Mouse (Mus musculus): ENCODE data around the gene Sp4. TPM values are rescaled to one million over a fixed set of nuclear protein-coding genes. Genes with fewer than 3 reads are reported as not detected.

Sp4 gene
- total and polyA plus RNA-seq, 3 experiments, result 4.2 to 6.6 (median 5.7) TPM

GRCm38 (mm10) chr12:118338243-118338642 is 37.0 kb upstream of the Sp4 start:
- no peaks in the 10 kb centered on the region for H3K79me2 ChIP-seq (replicated peaks; ENCODE audit: control insufficient read depth, extremely low read depth, insufficient read depth, poor library complexity, severe bottlenecking)
- no peaks in the 10 kb centered on the region for H3K36me3 ChIP-seq (replicated peaks in 1 of 2; ENCODE audit: control insufficient read depth in 1 of 2, insufficient read depth in 1 of 2, low read length in 1 of 2)
- no peaks in the 10 kb centered on the region for H3K9me3 ChIP-seq (replicated peaks; ENCODE audit: low read length)
- in situ Hi-C loops (cut with MboI; ENCODE audit: low pct_ligation_motif_present, low pct_unique_long_range_greater_than_20kb, low sequenced_read_pairs), result no loop called here
- H3K9ac ChIP-seq (ENCODE audit: insufficient read depth, low read depth), result no peak overlapping the region
- H3K4me3 ChIP-seq (replicated peaks in 1 of 3; ENCODE audit: low read depth in 2 of 3, low read length in 2 of 3, poor library complexity in 1 of 3), result no peak overlapping the region
- no peak for DNase-seq (ENCODE audit: extremely low read depth)
- dilution Hi-C loops (cut with MboI; ENCODE audit: extremely low pct_ligation_motif_present, extremely low pct_unique_long_range_greater_than_20kb, low sequenced_read_pairs), result no loop called here
- no peak for TF ChIP-seq KAT2A (IDR thresholded peaks at IDR 0.05; ENCODE audit: insufficient replicate concordance, low read length)
- no peak for TF ChIP-seq ETS1 (conservative IDR thresholded peaks at IDR 0.05; ENCODE audit: low read depth, low read length)
- no peak for TF ChIP-seq NELFE (IDR thresholded peaks at IDR 0.05; ENCODE audit: low read depth, low read length)
- TF ChIP-seq MYC (IDR thresholded peaks at IDR 0.05; ENCODE audit: low read depth, low read length), result no peak
- TF ChIP-seq EP300 (IDR thresholded peaks at IDR 0.05; ENCODE audit: low read length), result no peak
- no peak for TF ChIP-seq HCFC1 (IDR thresholded peaks at IDR 0.05; ENCODE audit: low read depth, low read length)
- TF ChIP-seq JUND (conservative IDR thresholded peaks at IDR 0.05; ENCODE audit: low read depth, low read length), result no peak
- TF ChIP-seq ZNF384 (IDR thresholded peaks at IDR 0.05; ENCODE audit: low read depth, low read length), result no peak
- no peak for TF ChIP-seq ZKSCAN1 (IDR thresholded peaks at IDR 0.05; ENCODE audit: borderline replicate concordance, low read depth, low read length)
- no peak for TF ChIP-seq MAZ (IDR thresholded peaks at IDR 0.05; ENCODE audit: low read depth, low read length)
- TF ChIP-seq USF2 (conservative IDR thresholded peaks at IDR 0.05; ENCODE audit: low read depth, low read length), result no peak
- no peak for TF ChIP-seq PAX5 (IDR thresholded peaks at IDR 0.05; ENCODE audit: low read length)
- no peak for TF ChIP-seq ZC3H11A (IDR thresholded peaks at IDR 0.05; ENCODE audit: low read depth, low read length)
- no peak for TF ChIP-seq RAD21 (IDR thresholded peaks at IDR 0.05; ENCODE audit: low read depth, low read length)
- no peak for TF ChIP-seq JUN (IDR thresholded peaks at IDR 0.05; ENCODE audit: insufficient read depth, low read depth, low read length)
- no peak for TF ChIP-seq IRF4 (IDR thresholded peaks at IDR 0.05; ENCODE audit: low read depth, low read length)
- no peak for TF ChIP-seq MAX (IDR thresholded peaks at IDR 0.05; ENCODE audit: low read length)
- TF ChIP-seq MXI1 (IDR thresholded peaks at IDR 0.05; ENCODE audit: low read depth, low read length), result no peak
- no peak for TF ChIP-seq E2F4 (IDR thresholded peaks at IDR 0.05; ENCODE audit: insufficient replicate concordance, low read depth, low read length)
- no peak for TF ChIP-seq SMC3 (IDR thresholded peaks at IDR 0.05; ENCODE audit: low read depth, low read length)
- H3K27ac ChIP-seq (ENCODE audit: insufficient read depth, low read depth), result no peak overlapping the region
- no peaks in the 10 kb centered on the region for H3K27me3 ChIP-seq (replicated peaks)
- no peak overlapping the region for H3K4me2 ChIP-seq (ENCODE audit: insufficient read depth, low read depth, poor library complexity, severe bottlenecking)
- no peaks in the 10 kb centered on the region for H3K4me1 ChIP-seq (ENCODE audit: control insufficient read depth in 1 of 2, insufficient read depth in 2 of 2)

DNA sequence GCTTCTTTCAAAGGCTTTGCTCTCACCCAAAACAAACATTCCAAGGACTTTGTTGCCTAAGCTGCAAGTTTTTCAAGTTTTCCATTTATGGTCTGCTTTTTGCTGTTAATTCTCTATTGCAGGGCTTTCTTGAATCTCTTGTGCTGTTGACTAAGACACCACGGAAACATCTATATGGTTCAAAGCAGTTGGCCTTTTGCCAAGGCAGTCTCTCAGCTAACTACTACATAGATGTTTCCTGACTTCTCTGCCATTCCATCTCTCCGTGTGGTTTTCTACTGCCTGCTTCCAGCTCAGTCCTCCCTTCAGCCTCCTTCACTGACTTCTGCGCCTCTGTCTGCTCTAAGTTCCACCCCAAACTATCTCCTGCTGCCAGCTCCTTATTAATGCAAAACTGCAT is 36.1 kb upstream of the Sp4 start:
- Histone ChIP-seq H3K27ac (ENCODE audit: insufficient read depth, low read depth) (no peak overlapping the region), H3K27me3 (replicated peaks) (no peaks in the 10 kb centered on the region), H3K9ac (ENCODE audit: insufficient read depth, low read depth) (no peak overlapping the region), H3K79me2 (replicated peaks; ENCODE audit: control insufficient read depth, extremely low read depth, insufficient read depth, poor library complexity, severe bottlenecking) (no peaks in the 10 kb centered on the region), H3K36me3 (replicated peaks in 1 of 2; ENCODE audit: control insufficient read depth in 1 of 2, insufficient read depth in 1 of 2, low read length in 1 of 2) (no peaks in the 10 kb centered on the region), H3K4me2 (ENCODE audit: insufficient read depth, low read depth, poor library complexity, severe bottlenecking) (no peak overlapping the region), H3K4me3 (replicated peaks in 1 of 3; ENCODE audit: low read depth in 2 of 3, low read length in 2 of 3, poor library complexity in 1 of 3) (no peak overlapping the region), H3K9me3 (replicated peaks; ENCODE audit: low read length) (no peaks in the 10 kb centered on the region), H3K4me1 (ENCODE audit: control insufficient read depth in 1 of 2, insufficient read depth in 2 of 2) (no peaks in the 10 kb centered on the region)
- in situ Hi-C loops (cut with MboI; ENCODE audit: low pct_ligation_motif_present, low pct_unique_long_range_greater_than_20kb, low sequenced_read_pairs), result no loop called here
- no peak for DNase-seq (ENCODE audit: extremely low read depth)
- TF ChIP-seq TCF12 (IDR thresholded peaks at IDR 0.05; ENCODE audit: low read depth, low read length) (no peak), HCFC1 (IDR thresholded peaks at IDR 0.05; ENCODE audit: low read depth, low read length) (no peak), RAD21 (IDR thresholded peaks at IDR 0.05; ENCODE audit: low read depth, low read length) (no peak), EP300 (IDR thresholded peaks at IDR 0.05; ENCODE audit: low read length) (no peak), MYC (IDR thresholded peaks at IDR 0.05; ENCODE audit: low read depth, low read length) (no peak), USF1 (IDR thresholded peaks at IDR 0.05; ENCODE audit: low read depth, low read length) (no peak), USF2 (conservative IDR thresholded peaks at IDR 0.05; ENCODE audit: low read depth, low read length) (no peak), GABPA (IDR thresholded peaks at IDR 0.05; ENCODE audit: insufficient replicate concordance, low read depth, low read length) (no peak), MXI1 (IDR thresholded peaks at IDR 0.05; ENCODE audit: low read depth, low read length) (no peak), MAZ (IDR thresholded peaks at IDR 0.05; ENCODE audit: low read depth, low read length) (no peak), JUN (IDR thresholded peaks at IDR 0.05; ENCODE audit: insufficient read depth, low read depth, low read length) (no peak), ELF1 (IDR thresholded peaks at IDR 0.05; ENCODE audit: low read depth, low read length) (no peak), SIN3A (IDR thresholded peaks at IDR 0.05; ENCODE audit: low read length) (no peak)
- dilution Hi-C loops (cut with MboI; ENCODE audit: extremely low pct_ligation_motif_present, extremely low pct_unique_long_range_greater_than_20kb, low sequenced_read_pairs), result no loop called here
